Mouse (Mus musculus): Measurements from ENCODE around the gene Anxa3. TPM values are rescaled to one million over a fixed set of nuclear protein-coding genes. Genes with fewer than 3 reads are reported as not detected.

Anxa3 gene
- polyA plus RNA-seq (2012; ENCODE audit: insufficient read depth, insufficient read length, missing spikeins) = 78.3 and 85.7 TPM in 2 replicates

GRCm38 (mm10) chr5:96792936-96793718 lies at the start of gene Anxa3:
TSS of gene Anxa3 (plus strand) at chr5:96793339.
- TF ChIP-seq CTCF (IDR thresholded peaks at IDR 0.05; ENCODE audit: low read depth, low read length) (no peak), POLR2A (IDR thresholded peaks at IDR 0.05; ENCODE audit: borderline replicate concordance, low read depth, low read length) (no peak)
- Histone ChIP-seq H3K27ac (ENCODE audit: insufficient read depth, low read depth, low read length) (peak within 1 kb of the TSS; percentile 71), H3K4me1 (ENCODE audit: control insufficient read depth, insufficient read depth, low read length) (peaks cover 17% of the 10 kb centered on the region), H3K4me3 (ENCODE audit: insufficient read depth, low read length) (peak within 1 kb of the TSS; percentile 93)

GRCm38 (mm10) chr5:96747195-96747984 lies 45.7 kb upstream of the Anxa3 start:
- Histone ChIP-seq H3K4me3 (ENCODE audit: insufficient read depth, low read length) (no peak overlapping the region), H3K27ac (ENCODE audit: insufficient read depth, low read depth, low read length) (no peak overlapping the region), H3K4me1 (ENCODE audit: control insufficient read depth, insufficient read depth, low read length) (no peaks in the 10 kb centered on the region)
- TF ChIP-seq POLR2A (IDR thresholded peaks at IDR 0.05; ENCODE audit: borderline replicate concordance, low read depth, low read length) (no peak), CTCF (IDR thresholded peaks at IDR 0.05; ENCODE audit: low read depth, low read length) (no peak)

GRCm38 (mm10) chr5:96757615-96758014 lies 35.5 kb upstream of the Anxa3 start:
- H3K27ac ChIP-seq (ENCODE audit: insufficient read depth, low read depth, low read length) = no peak overlapping the region
- TF ChIP-seq CTCF (IDR thresholded peaks at IDR 0.05; ENCODE audit: low read depth, low read length) (no peak), POLR2A (IDR thresholded peaks at IDR 0.05; ENCODE audit: borderline replicate concordance, low read depth, low read length) (no peak)
- 0 out of 2 replicates have a peak, but pooled peaks cover 2% of the 10 kb centered on the region for H3K4me1 ChIP-seq (ENCODE audit: control insufficient read depth, insufficient read depth, low read length)
- H3K4me3 ChIP-seq (ENCODE audit: insufficient read depth, low read length) = no peak overlapping the region

GRCm38 (mm10) chr5:96762021-96762420 lies 31.1 kb upstream of the Anxa3 start:
- Histone ChIP-seq H3K4me3 (ENCODE audit: insufficient read depth, low read length) (no peak overlapping the region), H3K4me1 (ENCODE audit: control insufficient read depth, insufficient read depth, low read length) (peaks cover 4% of the 10 kb centered on the region; the same call in 1 of the 2 replicates), H3K27ac (ENCODE audit: insufficient read depth, low read depth, low read length) (no peak overlapping the region)
- TF ChIP-seq POLR2A (IDR thresholded peaks at IDR 0.05; ENCODE audit: borderline replicate concordance, low read depth, low read length) (no peak), CTCF (IDR thresholded peaks at IDR 0.05; ENCODE audit: low read depth, low read length) (no peak)

GRCm38 (mm10) chr5:96768846-96769471 lies 24.2 kb upstream of the Anxa3 start:
- no peak overlapping the region for H3K4me3 ChIP-seq (ENCODE audit: insufficient read depth, low read length)
- H3K27ac ChIP-seq (ENCODE audit: insufficient read depth, low read depth, low read length) = no peak overlapping the region
- H3K4me1 ChIP-seq (ENCODE audit: control insufficient read depth, insufficient read depth, low read length) = peaks cover 2% of the 10 kb centered on the region; the same call in 1 of the 2 replicates
- no peak for TF ChIP-seq POLR2A (IDR thresholded peaks at IDR 0.05; ENCODE audit: borderline replicate concordance, low read depth, low read length)
- TF ChIP-seq CTCF (IDR thresholded peaks at IDR 0.05; ENCODE audit: low read depth, low read length) = peak; percentile 52; the same call in 1 of the 2 replicates

GRCm38 (mm10) chr5:96783506-96784288 lies 9.4 kb upstream of the Anxa3 start:
- Histone ChIP-seq H3K4me1 (ENCODE audit: control insufficient read depth, insufficient read depth, low read length) (no peaks in the 10 kb centered on the region), H3K4me3 (ENCODE audit: insufficient read depth, low read length) (no peak overlapping the region), H3K27ac (ENCODE audit: insufficient read depth, low read depth, low read length) (no peak overlapping the region)
- no peak for TF ChIP-seq POLR2A (IDR thresholded peaks at IDR 0.05; ENCODE audit: borderline replicate concordance, low read depth, low read length)
- TF ChIP-seq CTCF (IDR thresholded peaks at IDR 0.05; ENCODE audit: low read depth, low read length) = no peak

- no peaks in the 10 kb centered on the region for H3K4me1 ChIP-seq (ENCODE audit: control insufficient read depth, insufficient read depth, low read length)
- no peak overlapping the region for H3K4me3 ChIP-seq (ENCODE audit: insufficient read depth, low read length)
- H3K27ac ChIP-seq (ENCODE audit: insufficient read depth, low read depth, low read length) = no peak overlapping the region
- TF ChIP-seq CTCF (IDR thresholded peaks at IDR 0.05; ENCODE audit: low read depth, low read length) (no peak), POLR2A (IDR thresholded peaks at IDR 0.05; ENCODE audit: borderline replicate concordance, low read depth, low read length) (no peak)
Observed at GRCm38 (mm10) chr5:96785096-96785495, 8.0 kb upstream of the Anxa3 start.

- Histone ChIP-seq H3K27ac (ENCODE audit: insufficient read depth, low read depth, low read length) (peak overlapping the region; percentile 71), H3K4me1 (ENCODE audit: control insufficient read depth, insufficient read depth, low read length) (peaks cover 17% of the 10 kb centered on the region), H3K4me3 (ENCODE audit: insufficient read depth, low read length) (peak overlapping the region; percentile 93)
- TF ChIP-seq CTCF (IDR thresholded peaks at IDR 0.05; ENCODE audit: low read depth, low read length) (no peak), POLR2A (IDR thresholded peaks at IDR 0.05; ENCODE audit: borderline replicate concordance, low read depth, low read length) (0 out of 2 replicates have a peak, but pooled peaks have one; percentile 25)
Observed at GRCm38 (mm10) chr5:96792422-96792821, 717 bp upstream of the Anxa3 start.

Data from bone marrow macrophage, adult 2 months (primary cell).